7 mouse cellular contexts compared by ENCODE assay signal in the genomic region with DNA sequence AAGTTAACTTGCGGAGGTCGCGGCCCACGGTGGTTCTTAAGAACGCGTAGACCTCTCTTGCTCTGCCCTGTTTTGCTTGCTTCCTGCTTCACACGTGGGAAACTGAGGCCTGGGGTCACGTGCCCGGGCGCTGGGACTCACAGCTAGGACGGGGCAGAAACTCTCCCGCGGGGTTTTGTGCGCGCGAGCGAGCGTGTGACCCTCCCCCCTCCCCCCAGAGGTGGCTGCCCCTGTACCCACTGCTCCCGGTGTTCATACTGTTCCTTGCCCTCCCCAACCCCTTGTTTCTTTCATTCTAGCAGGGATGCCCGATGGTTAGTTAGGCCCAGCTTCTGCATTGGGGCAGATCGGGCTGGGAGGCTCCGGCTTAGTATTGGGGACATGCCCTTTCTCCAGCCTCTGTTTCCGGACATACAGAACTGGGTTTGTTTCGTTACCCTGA. TPM values are rescaled to one million over a fixed set of nuclear protein-coding genes. Genes with fewer than 3 reads are reported as not detected.
DNase-seq lines count a peak whose midpoint lies in the region; ATAC-seq and TF ChIP-seq lines count a peak whose summit lies in the region.

No protein-coding gene starts in this region.

- no peaks in the 10 kb centered on the region for H3K27me3 ChIP-seq in spleen, adult 2 months (ENCODE audit: control insufficient read depth, insufficient read depth, low read length)
- H3K27me3 ChIP-seq in erythroblast, embryonic 14.5 days (ENCODE audit: control insufficient read depth) = no peaks in the 10 kb centered on the region
- no peaks in the 10 kb centered on the region for H3K27me3 ChIP-seq in limb, embryonic 13.5 days
- H3K27me3 ChIP-seq in stomach, embryonic 15.5 days (replicated peaks) = no peaks in the 10 kb centered on the region

- TF ChIP-seq POLR2A in spleen, adult 2 months (IDR thresholded peaks at IDR 0.05; ENCODE audit: low read depth, low read length) = no peak

- WGBS in spleen, adult 2 months = under 1% methylated on average over 24 of the region's 24 CpGs
- under 1% methylated on average over 24 of the region's 24 CpGs for WGBS in limb, embryonic 13.5 days
- WGBS in stomach, embryonic 15.5 days = under 1% methylated on average over 24 of the region's 24 CpGs

- peak overlapping the region; percentile 80 for H3K4me3 ChIP-seq in spleen, adult 2 months (ENCODE audit: extremely low read depth, insufficient read depth, insufficient read length)
- H3K4me3 ChIP-seq in erythroblast, embryonic 14.5 days (replicated peaks) = peak overlapping the region; percentile 85
- peak overlapping the region; percentile 73 for H3K4me3 ChIP-seq in limb, embryonic 13.5 days
- peak overlapping the region; percentile 79 for H3K4me3 ChIP-seq in stomach, embryonic 15.5 days (replicated peaks)

- no peak for DNase-seq in spleen, adult 2 months (ENCODE audit: low read depth in 1 of 2, low spot score in 2 of 2)
- no peak for DNase-seq in spleen, postnatal 14 days (ENCODE audit: low spot score in 2 of 2)
- no peak for DNase-seq in left cerebral cortex, adult 9 months (ENCODE audit: low spot score in 2 of 2)
- no peak for DNase-seq in embryo, embryonic 11 days

- no peak; the same call in 1 of the 2 replicates for ATAC-seq in limb, embryonic 13.5 days (ENCODE audit: low FRiP score, low read depth)
- ATAC-seq in stomach, embryonic 15.5 days (ENCODE audit: insufficient read depth, low FRiP score, low read depth) = no peak

- H3K9me3 ChIP-seq in erythroblast, embryonic 14.5 days (ENCODE audit: control insufficient read depth, low read length) = no peaks in the 10 kb centered on the region
- H3K9me3 ChIP-seq in limb, embryonic 13.5 days = no peaks in the 10 kb centered on the region
- H3K9me3 ChIP-seq in stomach, embryonic 15.5 days = no peaks in the 10 kb centered on the region

- no peaks in the 10 kb centered on the region for H3K36me3 ChIP-seq in spleen, adult 2 months (ENCODE audit: control insufficient read depth, insufficient read depth, low read length)
- H3K36me3 ChIP-seq in erythroblast, embryonic 14.5 days (ENCODE audit: control insufficient read depth) = no peaks in the 10 kb centered on the region; the same call in none of the 2 replicates
- no peaks in the 10 kb centered on the region for H3K36me3 ChIP-seq in limb, embryonic 13.5 days
- H3K36me3 ChIP-seq in stomach, embryonic 15.5 days = no peaks in the 10 kb centered on the region

- peak overlapping the region; percentile 84 for H3K9ac ChIP-seq in limb, embryonic 13.5 days
- H3K9ac ChIP-seq in stomach, embryonic 15.5 days = peak overlapping the region; percentile 60

- peaks cover 55% of the 10 kb centered on the region for H3K4me1 ChIP-seq in spleen, adult 2 months (ENCODE audit: control insufficient read depth, insufficient read depth, insufficient read length)
- H3K4me1 ChIP-seq in erythroblast, embryonic 14.5 days (ENCODE audit: control insufficient read depth) = peaks cover 67% of the 10 kb centered on the region
- peaks cover 61% of the 10 kb centered on the region for H3K4me1 ChIP-seq in limb, embryonic 13.5 days
- H3K4me1 ChIP-seq in stomach, embryonic 15.5 days = peaks cover 21% of the 10 kb centered on the region

- H3K4me2 ChIP-seq in limb, embryonic 13.5 days (replicated peaks) = peak overlapping the region; percentile 86
- H3K4me2 ChIP-seq in stomach, embryonic 15.5 days = peak overlapping the region; percentile 87

- TF ChIP-seq CTCF in spleen, adult 2 months (IDR thresholded peaks at IDR 0.05; ENCODE audit: extremely low read depth, insufficient read depth, insufficient read length, insufficient replicate concordance) = no peak

- H3K27ac ChIP-seq in spleen, adult 2 months (ENCODE audit: insufficient read depth, low read length) = peak overlapping the region; percentile 92
- H3K27ac ChIP-seq in limb, embryonic 13.5 days = peak overlapping the region; percentile 75
- H3K27ac ChIP-seq in stomach, embryonic 15.5 days = peak overlapping the region; percentile 75

RNA-seq across cellular contexts. Expression of a gene that starts 0.4 kb away (rescaled TPM):
- 102 and 108 TPM in 2 replicates for polyA plus RNA-seq in spleen, adult 2 months (2012; rRNA removed)
- polyA plus RNA-seq in erythroblast, embryonic 14.5 days (2012) = 1.5 and 1.9 TPM in 2 replicates
- 42.3 and 42.5 TPM in 2 replicates for polyA plus RNA-seq in limb, embryonic 13.5 days (2015; fragmentation: Nextera tagmentation; extraction: Ambion mirVana)
- polyA plus RNA-seq in stomach, embryonic 15.5 days (2015; fragmentation: Nextera tagmentation; extraction: Ambion mirVana) = 40.8 and 44.4 TPM in 2 replicates

RNA-seq across cellular contexts. Expression of a gene that starts 21.3 kb away (rescaled TPM):
- 0.25 and 0.46 TPM in 2 replicates for polyA plus RNA-seq in spleen, adult 2 months (2012; rRNA removed)
- not detected in 2 replicates for polyA plus RNA-seq in erythroblast, embryonic 14.5 days (2012)
- 0.96 and 1.5 TPM in 2 replicates for polyA plus RNA-seq in limb, embryonic 13.5 days (2015; fragmentation: Nextera tagmentation; extraction: Ambion mirVana)
- polyA plus RNA-seq in stomach, embryonic 15.5 days (2015; fragmentation: Nextera tagmentation; extraction: Ambion mirVana) = 4.0 TPM in 2 replicates

RNA-seq across cellular contexts. Expression of a gene that starts 24.6 kb away (rescaled TPM):
- polyA plus RNA-seq in spleen, adult 2 months (2012; rRNA removed) = 1.5 and 2.6 TPM in 2 replicates
- polyA plus RNA-seq in erythroblast, embryonic 14.5 days (2012) = not detected in 2 replicates
- 0.98 and 1.1 TPM in 2 replicates for polyA plus RNA-seq in limb, embryonic 13.5 days (2015; fragmentation: Nextera tagmentation; extraction: Ambion mirVana)
- 1.7 TPM in 2 replicates for polyA plus RNA-seq in stomach, embryonic 15.5 days (2015; fragmentation: Nextera tagmentation; extraction: Ambion mirVana)

RNA-seq across cellular contexts. Expression of a gene that starts 49.2 kb away (rescaled TPM):
- 29.8 and 36.5 TPM in 2 replicates for polyA plus RNA-seq in spleen, adult 2 months (2012; rRNA removed)
- 4.3 and 5.1 TPM in 2 replicates for polyA plus RNA-seq in erythroblast, embryonic 14.5 days (2012)
- polyA plus RNA-seq in limb, embryonic 13.5 days (2015; fragmentation: Nextera tagmentation; extraction: Ambion mirVana) = 32.6 and 34.8 TPM in 2 replicates
- polyA plus RNA-seq in stomach, embryonic 15.5 days (2015; fragmentation: Nextera tagmentation; extraction: Ambion mirVana) = 23.3 and 25.3 TPM in 2 replicates

Comparison
In these comparisons a context has a peak if more than half of its experiments do, and no peak if none do; other contexts are left out.
1. RNA of a gene that starts 0.4 kb away (polyA plus RNA-seq): 102 to 108 TPM in spleen, adult 2 months, 40.8 to 44.4 TPM in stomach, embryonic 15.5 days and 42.3 to 42.5 TPM in limb, embryonic 13.5 days; 1.5 to 1.9 TPM in erythroblast, embryonic 14.5 days; every median in the first group is over 10 times any median in the second.
2. Peak in every context shown above with its lines, with median percentiles within 50 percentile points of each other: H3K27ac ChIP-seq and H3K4me3 ChIP-seq.